Comparison of ENCODE assay signal across 25 mouse cellular contexts in genomic region chr5:33637606-33638350, GRCm38 (mm10). TPM values are rescaled to one million over a fixed set of nuclear protein-coding genes. Genes with fewer than 3 reads are reported as not detected.
DNase-seq lines count a peak whose midpoint lies in the region; ATAC-seq and TF ChIP-seq lines count a peak whose summit lies in the region.
"Had no signal": no experiment of that assay in that cellular context is flagged by ENCODE, and none has a peak within 500 bp of the region (broad histone marks: within the 10 kb centered on the region; RNA-seq: fewer than 3 reads in every experiment).

No protein-coding gene starts in this region.

- peak; percentile 28 for DNase-seq in gastrocnemius, adult 2 months
- DNase-seq in gastrocnemius, postnatal 4 days (ENCODE audit: low spot score in 2 of 2), result no peak
- peak; percentile 51 for DNase-seq in midbrain, embryonic 11.5 days (ENCODE audit: low spot score, missing footprints)
- no peak for DNase-seq in MEL (ENCODE audit: low read depth, low spot score)
- no peak for DNase-seq in thymus, postnatal 36 days
- DNase-seq: adrenal gland, adult 8-10 months; adrenal gland, postnatal 25 days; cerebellum, adult 11-12 months; cerebellum, adult 8-10 months; cerebellum, postnatal 10 days; cerebellum, postnatal 36 days; embryo, embryonic 11 days; gastrocnemius, postnatal 14 days; heart, adult 2 months; heart, postnatal 14 days had no signal

- no peak for ATAC-seq in midbrain, embryonic 11.5 days (ENCODE audit: low FRiP score)
- no peak for ATAC-seq in midbrain, embryonic 15.5 days (replicated peaks)
- ATAC-seq: forebrain, embryonic 15.5 days had no signal

- no peaks in the 10 kb centered on the region for H3K4me1 ChIP-seq in midbrain, embryonic 11.5 days (ENCODE audit: control insufficient read depth, insufficient read depth, low read length)
- no peaks in the 10 kb centered on the region for H3K4me1 ChIP-seq in midbrain, embryonic 15.5 days
- no peaks in the 10 kb centered on the region for H3K4me1 ChIP-seq in MEL (ENCODE audit: control insufficient read depth in 1 of 2, insufficient read depth in 2 of 2, low read length in 2 of 2)
- H3K4me1 ChIP-seq: embryonic facial prominence, embryonic 10.5 days; embryonic facial prominence, embryonic 13.5 days; forebrain, embryonic 12.5 days; forebrain, embryonic 15.5 days; heart, embryonic 10.5 days; hindbrain, embryonic 12.5 days; hindbrain, embryonic 15.5 days had no signal

- peaks cover 11% of the 10 kb centered on the region for H3K36me3 ChIP-seq in midbrain, embryonic 11.5 days (ENCODE audit: control insufficient read depth, insufficient read depth, low read length)
- peaks cover 6% of the 10 kb centered on the region; the same call in 1 of the 2 replicates for H3K36me3 ChIP-seq in midbrain, embryonic 15.5 days (replicated peaks)
- H3K36me3 ChIP-seq in MEL (ENCODE audit: control insufficient read depth in 1 of 2, insufficient read depth in 2 of 2, low read length in 2 of 2), result peaks cover 0 to 26% of the 10 kb centered on the region in 2 experiments; a peak in 2 of 4 replicates

- TF ChIP-seq EP300 in MEL (IDR thresholded peaks at IDR 0.05; ENCODE audit: low read depth in 1 of 2, low read length in 2 of 2), result no peak

- intact Hi-C loops in gastrocnemius, adult 2 months (cut with DNase I), result no loop called here

- WGBS in midbrain, embryonic 11.5 days, result 84% methylated on average over 3 of the region's 3 CpGs
- WGBS in midbrain, embryonic 15.5 days, result 77% methylated on average over 3 of the region's 3 CpGs

- no peak for TF ChIP-seq RAD21 in MEL (IDR thresholded peaks at IDR 0.05; ENCODE audit: low read depth, low read length)

- H3K4me3 ChIP-seq in gastrocnemius, adult 2 months, result no peak overlapping the region
- H3K4me3 ChIP-seq in midbrain, embryonic 11.5 days (ENCODE audit: low read depth, low read length), result no peak overlapping the region
- no peak overlapping the region for H3K4me3 ChIP-seq in midbrain, embryonic 15.5 days
- H3K4me3 ChIP-seq in MEL (ENCODE audit: control insufficient read depth in 1 of 2, insufficient read depth in 1 of 2, low read depth in 2 of 2, low read length in 2 of 2), result no peak overlapping the region
- H3K4me3 ChIP-seq: embryonic facial prominence, embryonic 10.5 days; embryonic facial prominence, embryonic 13.5 days; erythroblast, embryonic 14.5 days; forebrain, embryonic 12.5 days; forebrain, embryonic 15.5 days; heart, adult 2 months; heart, embryonic 10.5 days; heart, embryonic 13.5 days; hindbrain, embryonic 12.5 days; hindbrain, embryonic 15.5 days had no signal

- no peaks in the 10 kb centered on the region for H3K79me2 ChIP-seq in MEL (ENCODE audit: control insufficient read depth, insufficient read depth, low read length, poor library complexity)

- H3K9me3 ChIP-seq in midbrain, embryonic 11.5 days (ENCODE audit: control insufficient read depth, low read length), result no peaks in the 10 kb centered on the region
- H3K9me3 ChIP-seq in midbrain, embryonic 15.5 days, result no peaks in the 10 kb centered on the region
- H3K9me3 ChIP-seq in MEL (replicated peaks; ENCODE audit: insufficient read depth, low read length), result no peaks in the 10 kb centered on the region
- H3K9me3 ChIP-seq: embryonic facial prominence, embryonic 10.5 days; embryonic facial prominence, embryonic 13.5 days; forebrain, embryonic 12.5 days; forebrain, embryonic 15.5 days; heart, embryonic 10.5 days; heart, embryonic 13.5 days; hindbrain, embryonic 12.5 days; hindbrain, embryonic 15.5 days had no signal

- no peak overlapping the region for H3K9ac ChIP-seq in midbrain, embryonic 11.5 days (ENCODE audit: low read length)
- H3K9ac ChIP-seq in midbrain, embryonic 15.5 days, result no peak overlapping the region
- no peak overlapping the region for H3K9ac ChIP-seq in MEL (ENCODE audit: control insufficient read depth, low read depth, low read length, poor library complexity, severe bottlenecking)
- H3K9ac ChIP-seq: forebrain, embryonic 12.5 days; forebrain, embryonic 15.5 days; hindbrain, embryonic 12.5 days; hindbrain, embryonic 15.5 days had no signal

- H3K27ac ChIP-seq in gastrocnemius, adult 2 months, result peak overlapping the region; percentile 78
- no peak overlapping the region for H3K27ac ChIP-seq in midbrain, embryonic 11.5 days (ENCODE audit: low read depth, low read length)
- H3K27ac ChIP-seq in midbrain, embryonic 15.5 days, result no peak overlapping the region
- no peak overlapping the region for H3K27ac ChIP-seq in MEL (ENCODE audit: control insufficient read depth, low read depth, low read length)
- H3K27ac ChIP-seq: embryonic facial prominence, embryonic 10.5 days; embryonic facial prominence, embryonic 13.5 days; forebrain, embryonic 12.5 days; forebrain, embryonic 15.5 days; heart, embryonic 10.5 days; heart, embryonic 13.5 days; hindbrain, embryonic 12.5 days; hindbrain, embryonic 15.5 days had no signal

- no peak overlapping the region for H3K4me2 ChIP-seq in midbrain, embryonic 11.5 days
- H3K4me2 ChIP-seq in midbrain, embryonic 15.5 days, result no peak overlapping the region
- H3K4me2 ChIP-seq: embryonic facial prominence, embryonic 13.5 days; forebrain, embryonic 12.5 days; forebrain, embryonic 15.5 days; heart, embryonic 13.5 days; hindbrain, embryonic 12.5 days; hindbrain, embryonic 15.5 days had no signal

- no peak for TF ChIP-seq POLR2A in MEL (IDR thresholded peaks at IDR 0.05; ENCODE audit: control insufficient read depth in 1 of 2, insufficient read depth in 1 of 2, low read depth in 1 of 2, low read length in 2 of 2, poor library complexity in 1 of 2)

- H3K27me3 ChIP-seq in midbrain, embryonic 11.5 days (ENCODE audit: control insufficient read depth, insufficient read depth, low read length), result no peaks in the 10 kb centered on the region
- H3K27me3 ChIP-seq in midbrain, embryonic 15.5 days (replicated peaks), result no peaks in the 10 kb centered on the region
- no peaks in the 10 kb centered on the region for H3K27me3 ChIP-seq in MEL (ENCODE audit: control insufficient read depth in 1 of 2, insufficient read depth in 2 of 2, low read length in 2 of 2)
- H3K27me3 ChIP-seq: embryonic facial prominence, embryonic 13.5 days; forebrain, embryonic 12.5 days; forebrain, embryonic 15.5 days; heart, embryonic 13.5 days; hindbrain, embryonic 12.5 days; hindbrain, embryonic 15.5 days had no signal

- TF ChIP-seq CTCF in gastrocnemius, adult 2 months (IDR thresholded peaks at IDR 0.05), result no peak
- no peak for TF ChIP-seq CTCF in MEL (IDR thresholded peaks at IDR 0.05 in 2 of 3, conservative IDR thresholded peaks at IDR 0.05 in 1 of 3; ENCODE audit: control insufficient read depth in 1 of 3, insufficient read depth in 1 of 3, low read depth in 2 of 3, low read length in 3 of 3, poor library complexity in 1 of 3, severe bottlenecking in 1 of 3)

TF ChIP-seq in MEL, 35 proteins besides CTCF, POLR2A, EP300 and RAD21:
- TF ChIP-seq ETS1 (IDR thresholded peaks at IDR 0.05; ENCODE audit: low read depth, low read length), result no peak
- TF ChIP-seq GATA1 (IDR thresholded peaks at IDR 0.05; ENCODE audit: low read depth, low read length), result 0 out of 2 replicates have a peak, but pooled peaks have one; percentile 2

RNA-seq across cellular contexts. Expression of gene Gm9903, which starts 8.1 kb away (rescaled TPM):
- total RNA-seq in gastrocnemius, adult 2 months (2021), result under 1 TPM in 1 of 2 experiments, not detected in 1; 0.64 TPM
- 1 to 10 TPM; 1.8 to 1.9 TPM for total RNA-seq in gastrocnemius, postnatal 4 days (2021)
- polyA plus RNA-seq in midbrain, embryonic 11.5 days (2014; fragmentation: Nextera tagmentation; extraction: Ambion mirVana), result 0.44 and 0.62 TPM in 2 replicates
- polyA plus RNA-seq in midbrain, embryonic 15.5 days (2015; fragmentation: Nextera tagmentation; extraction: Ambion mirVana), result 0.47 and 0.77 TPM in 2 replicates
- total RNA-seq in MEL (2012; rRNA removed), result 0.13 and 0.19 TPM in 2 replicates
- under 1 TPM in 1 of 2 experiments, not detected in 1; 0.36 TPM for polyA plus RNA-seq in MEL (2012; ENCODE audit: insufficient read depth in 1 of 2, insufficient read length in 2 of 2, low read depth in 1 of 2, low replicate concordance in 2 of 2, missing spikeins in 1 of 2)
- polyA plus RNA-seq: erythroblast, embryonic 14.5 days had no signal

RNA-seq across cellular contexts. Expression of gene Fam53a, which starts 8.3 kb away (rescaled TPM):
- total RNA-seq in gastrocnemius, adult 2 months (2021), result 10 to 100 TPM; 59.4 to 68.6 TPM
- 10 to 100 TPM; 37.5 to 42.7 TPM for total RNA-seq in gastrocnemius, postnatal 4 days (2021)
- polyA plus RNA-seq in midbrain, embryonic 11.5 days (2014; fragmentation: Nextera tagmentation; extraction: Ambion mirVana), result 57.5 and 64.4 TPM in 2 replicates
- polyA plus RNA-seq in midbrain, embryonic 15.5 days (2015; fragmentation: Nextera tagmentation; extraction: Ambion mirVana), result 31.2 and 31.5 TPM in 2 replicates
- 39.3 and 43.6 TPM in 2 replicates for total RNA-seq in MEL (2012; rRNA removed)
- polyA plus RNA-seq in MEL (2012; ENCODE audit: insufficient read depth in 1 of 2, insufficient read length in 2 of 2, low read depth in 1 of 2, low replicate concordance in 2 of 2, missing spikeins in 1 of 2), result 10 to 100 TPM in 1 of 2 experiments, not detected in 1; 62.8 TPM

RNA-seq across cellular contexts. Expression of gene Slbp, which starts 14.6 kb away (rescaled TPM):
- total RNA-seq in gastrocnemius, adult 2 months (2021), result 1 to 10 TPM; 6.3 to 7.7 TPM
- total RNA-seq in gastrocnemius, postnatal 4 days (2021), result 10 to 100 TPM; 38.4 to 42.2 TPM
- polyA plus RNA-seq in midbrain, embryonic 11.5 days (2014; fragmentation: Nextera tagmentation; extraction: Ambion mirVana), result 304 and 334 TPM in 2 replicates
- 109 and 110 TPM in 2 replicates for polyA plus RNA-seq in midbrain, embryonic 15.5 days (2015; fragmentation: Nextera tagmentation; extraction: Ambion mirVana)
- total RNA-seq in MEL (2012; rRNA removed), result 250 and 255 TPM in 2 replicates
- polyA plus RNA-seq in MEL (2012; ENCODE audit: insufficient read depth in 1 of 2, insufficient read length in 2 of 2, low read depth in 1 of 2, low replicate concordance in 2 of 2, missing spikeins in 1 of 2), result 100 to 1,000 TPM; 233 to 731 TPM

RNA-seq across cellular contexts. Expression of gene Tacc3, which starts 20.1 kb away (rescaled TPM):
- total RNA-seq in gastrocnemius, adult 2 months (2021), result 1 to 10 TPM in 1 of 2 experiments, under 1 TPM in 1; 0.97 to 1.3 TPM
- total RNA-seq in gastrocnemius, postnatal 4 days (2021), result 10 to 100 TPM; 31.2 to 33.7 TPM
- polyA plus RNA-seq in midbrain, embryonic 11.5 days (2014; fragmentation: Nextera tagmentation; extraction: Ambion mirVana), result 277 and 307 TPM in 2 replicates
- 27.9 and 32.2 TPM in 2 replicates for polyA plus RNA-seq in midbrain, embryonic 15.5 days (2015; fragmentation: Nextera tagmentation; extraction: Ambion mirVana)
- total RNA-seq in MEL (2012; rRNA removed), result 149 and 151 TPM in 2 replicates
- 100 to 1,000 TPM; 165 to 609 TPM for polyA plus RNA-seq in MEL (2012; ENCODE audit: insufficient read depth in 1 of 2, insufficient read length in 2 of 2, low read depth in 1 of 2, low replicate concordance in 2 of 2, missing spikeins in 1 of 2)

RNA-seq across cellular contexts. Expression of gene Tmem129, which starts 20.4 kb away (rescaled TPM):
- total RNA-seq in gastrocnemius, adult 2 months (2021), result 10 to 100 TPM in 1 of 2 experiments, 1 to 10 TPM in 1; 9.0 to 11.7 TPM
- total RNA-seq in gastrocnemius, postnatal 4 days (2021), result 10 to 100 TPM; 26.5 to 27.1 TPM
- 36.0 and 37.4 TPM in 2 replicates for polyA plus RNA-seq in midbrain, embryonic 11.5 days (2014; fragmentation: Nextera tagmentation; extraction: Ambion mirVana)
- 31.1 and 32.0 TPM in 2 replicates for polyA plus RNA-seq in midbrain, embryonic 15.5 days (2015; fragmentation: Nextera tagmentation; extraction: Ambion mirVana)
- 33.3 and 40.2 TPM in 2 replicates for total RNA-seq in MEL (2012; rRNA removed)
- polyA plus RNA-seq in MEL (2012; ENCODE audit: insufficient read depth in 1 of 2, insufficient read length in 2 of 2, low read depth in 1 of 2, low replicate concordance in 2 of 2, missing spikeins in 1 of 2), result 10 to 100 TPM in 1 of 2 experiments, not detected in 1; 51.3 TPM

Comparison
In these comparisons a context has a peak if more than half of its experiments do, and no peak if none do; other contexts are left out.
1. DNase-seq: peak in gastrocnemius, adult 2 months (single experiment) and midbrain, embryonic 11.5 days (single experiment); none in gastrocnemius, postnatal 4 days (0 of 2), MEL (single experiment) and thymus, postnatal 36 days (0 of 2).
2. RNA of gene Slbp, which starts 14.6 kb away (total RNA-seq): 250 to 255 TPM in MEL and 38.4 to 42.2 TPM in gastrocnemius, postnatal 4 days; 6.3 to 7.7 TPM in gastrocnemius, adult 2 months; every median in the first group is over 4 times any median in the second.